Mouse (Mus musculus) c-Kit-positive CD71-positive TER-119-negative erythroid progenitor cells, embryonic 14.5 days (primary cell): ENCODE measurements at regions not wholly inside any gene's neighbourhood (a gene's known extent, or its start where the extent isn't known, plus 50 kb on each side); places are given as distances from the start of the nearest gene placed in this dataset.

Experiments
- DNase-seq: peaks from one replicate; pipeline ENCODE4 v3.0.0-alpha.2; 2013; ENCODE audit warnings: low read depth

DNA sequence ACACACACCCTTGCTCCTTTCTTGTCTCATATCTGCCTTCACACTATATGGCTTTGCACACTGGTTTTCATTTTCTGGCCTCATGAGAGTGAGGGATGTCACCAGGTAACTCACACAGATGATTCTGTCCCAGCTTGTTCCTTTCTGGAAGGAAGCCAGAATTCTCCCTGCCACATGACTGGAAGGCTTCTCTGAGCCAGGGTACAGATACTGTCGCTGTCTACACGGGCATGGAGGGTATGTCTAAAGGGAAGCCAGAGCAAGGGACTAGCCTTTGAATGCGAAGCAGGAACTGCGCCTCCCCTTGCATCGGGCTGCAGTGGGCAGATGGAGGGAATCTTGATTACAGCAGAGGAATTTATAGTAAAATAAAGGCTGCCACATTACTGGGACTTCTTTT lies 89.6 kb upstream of the Camk1g start:
- DNase-seq: no peak

DNA sequence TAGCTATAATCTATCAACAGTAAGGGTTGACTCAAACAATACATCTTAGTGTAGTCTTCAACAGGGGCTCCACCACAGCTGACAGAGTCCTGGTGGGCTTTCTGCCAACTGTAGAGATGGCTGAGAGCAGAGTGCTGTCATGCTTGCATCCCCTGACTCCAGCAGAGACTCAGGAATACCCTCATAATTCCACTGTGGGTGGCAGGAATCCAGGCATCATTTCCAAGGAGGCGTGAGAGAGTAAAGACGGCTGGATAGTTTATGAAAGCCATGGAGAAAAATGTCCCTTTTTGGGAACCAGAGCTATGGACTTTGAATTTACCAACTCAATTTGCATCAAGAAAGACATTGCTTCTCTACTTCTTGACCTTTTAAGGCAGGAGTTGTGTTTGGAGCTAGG lies 87.8 kb upstream of the Camk1g start:
- no peak for DNase-seq

DNA sequence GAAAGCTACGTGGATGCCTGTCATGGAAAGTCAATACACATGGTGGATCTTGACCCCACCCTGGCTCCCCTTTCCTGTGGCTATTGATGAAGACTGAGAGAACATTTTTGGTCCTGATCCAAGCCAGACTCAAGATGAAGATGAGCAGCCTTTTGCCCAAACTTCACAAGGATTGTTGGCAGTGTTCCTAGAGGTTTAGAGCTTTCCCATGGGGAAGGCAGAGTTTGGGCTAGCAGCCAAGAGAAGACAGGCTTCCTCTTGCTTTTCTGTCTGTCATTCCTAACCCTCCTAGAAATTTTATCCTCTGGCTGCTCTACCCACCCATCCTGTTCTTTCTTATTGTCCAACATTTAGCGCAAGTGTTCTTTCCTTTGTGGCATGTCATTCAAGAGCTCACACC lies 83.6 kb upstream of the Camk1g start:
- DNase-seq: no peak

DNA sequence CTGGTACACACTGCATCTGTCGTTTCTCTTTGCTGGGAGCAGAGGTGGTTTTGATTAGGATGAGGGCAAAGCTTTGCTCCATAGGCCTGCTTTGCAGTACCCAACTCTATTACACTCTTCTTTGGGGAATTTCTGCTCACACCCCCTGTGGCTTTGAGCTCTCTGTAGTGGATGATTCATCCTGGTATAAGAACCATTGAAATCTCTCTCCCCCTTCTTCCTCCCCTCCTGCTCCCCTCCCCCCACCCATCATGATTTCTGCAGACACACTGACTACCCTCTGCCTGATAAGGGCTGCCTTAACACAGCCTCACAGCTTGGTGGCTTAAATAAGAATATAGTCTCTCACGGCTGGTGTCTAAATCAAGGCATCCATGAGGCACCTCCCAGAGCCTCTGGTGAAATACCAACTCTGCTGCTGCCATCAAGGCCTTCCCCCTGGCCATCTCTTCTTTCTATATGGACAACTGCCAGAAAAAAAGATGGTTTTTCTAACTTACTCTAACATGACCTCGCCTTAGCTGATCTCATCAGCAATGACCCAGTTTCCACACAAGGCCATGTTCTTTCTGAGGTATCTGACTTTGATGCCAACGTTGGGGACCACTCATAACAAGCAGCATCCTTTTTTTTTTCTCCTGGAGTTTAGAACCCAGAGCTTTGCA lies 81.5 kb upstream of the Camk1g start:
- DNase-seq: no peak

DNA sequence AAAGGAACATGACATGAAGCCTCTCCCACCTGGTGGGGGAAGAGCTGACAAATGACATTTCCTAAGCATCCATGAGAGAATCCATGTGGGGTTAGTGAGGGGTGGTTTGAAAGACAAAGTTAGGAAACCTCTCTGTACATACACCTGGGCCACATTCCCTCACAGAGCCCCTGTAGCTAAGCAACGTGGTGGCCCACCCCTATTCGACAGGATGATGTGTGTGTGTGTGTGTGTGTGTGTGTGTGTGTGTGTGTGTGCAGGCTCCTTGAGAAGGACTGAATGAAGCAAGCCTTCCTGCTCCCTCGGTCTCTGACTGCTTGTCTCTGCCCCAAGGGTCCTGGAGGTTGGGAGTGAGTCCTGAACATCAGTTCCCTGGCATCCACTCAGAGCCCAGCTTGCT lies 80.7 kb upstream of the Camk1g start:
- no peak for DNase-seq

DNA sequence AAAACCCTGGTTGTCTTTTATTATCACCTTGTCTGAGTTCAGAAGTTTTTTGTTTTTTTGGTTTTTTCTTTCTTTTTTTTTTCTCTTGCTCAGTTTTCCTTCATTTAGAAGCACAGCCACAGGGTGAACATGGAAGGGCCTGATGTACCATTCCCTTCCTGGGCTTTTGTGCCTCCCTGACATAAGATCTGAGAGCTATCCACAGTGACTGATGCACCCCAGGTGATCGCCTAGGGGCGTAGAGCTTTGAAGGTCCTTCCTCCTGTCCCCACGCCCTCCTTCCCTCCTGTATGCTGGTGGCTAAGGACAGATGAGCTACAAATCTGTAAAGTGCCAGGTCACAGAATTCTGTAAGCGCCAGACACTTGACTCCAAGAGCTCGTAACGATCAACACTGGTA lies 80.1 kb upstream of the Camk1g start:
- DNase-seq: no peak

DNA sequence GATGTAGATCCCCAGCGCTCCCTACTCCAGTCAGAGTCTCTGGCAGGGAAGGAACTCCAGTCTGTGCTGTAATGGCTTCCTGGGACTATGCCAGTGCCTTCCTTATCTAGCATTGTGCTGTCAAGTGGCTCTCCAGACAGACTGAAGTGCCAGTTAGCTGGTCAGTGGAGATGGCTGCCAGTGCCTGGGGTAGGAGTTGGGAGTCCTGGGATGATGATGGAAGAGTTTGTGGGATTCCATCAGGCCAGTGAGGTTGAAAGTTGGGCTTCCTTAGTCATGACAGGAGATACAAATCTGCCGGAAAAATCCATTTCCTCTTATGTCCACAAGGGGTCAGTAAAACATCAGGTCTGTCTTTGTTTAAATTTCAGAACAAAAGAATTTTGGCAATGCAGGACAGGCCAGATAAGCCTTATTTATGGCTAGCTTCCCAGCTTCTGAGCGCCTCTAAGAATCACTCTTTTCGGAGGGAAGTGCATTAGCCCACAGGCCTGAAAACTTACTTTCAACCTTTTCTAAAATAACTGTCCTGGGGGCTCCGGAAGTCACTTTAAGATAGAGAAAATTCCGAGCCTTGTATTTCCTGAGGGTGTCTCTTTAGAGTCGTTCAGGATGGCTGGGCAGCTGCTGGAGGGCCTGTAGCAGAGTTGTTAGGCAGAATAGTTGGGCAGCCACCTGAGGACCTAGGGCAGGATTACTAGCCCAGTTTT lies 79.5 kb upstream of the Camk1g start:
- DNase-seq: no peak

DNA sequence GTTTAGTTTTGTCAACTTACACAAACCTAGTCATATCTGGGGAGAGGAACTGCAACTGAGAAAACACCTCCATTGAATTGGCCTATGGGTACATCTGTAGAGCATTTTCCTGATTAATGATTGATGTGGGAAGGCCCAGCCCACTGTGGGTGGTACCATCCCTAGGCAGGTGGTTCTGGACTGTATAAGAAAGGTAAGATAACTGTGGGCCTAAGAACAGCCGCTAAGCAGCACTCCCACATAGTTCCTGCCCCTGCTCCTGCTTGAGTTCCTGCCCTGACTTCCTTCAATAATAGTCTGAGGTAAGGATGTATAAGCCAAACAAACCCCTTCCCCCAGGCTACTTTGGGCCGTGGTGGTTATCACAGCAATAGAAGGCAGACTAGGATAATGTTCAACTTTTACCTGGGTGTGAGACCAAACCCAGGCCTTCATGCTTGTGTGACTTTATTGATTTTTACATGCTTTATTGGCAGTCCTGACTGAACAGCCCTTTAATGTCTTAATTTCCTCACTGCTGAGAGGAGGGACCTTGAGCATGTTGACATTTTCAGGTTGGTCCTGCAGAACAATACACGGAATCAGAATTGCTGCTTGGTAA lies 78.8 kb upstream of the Camk1g start:
- DNase-seq: no peak

DNA sequence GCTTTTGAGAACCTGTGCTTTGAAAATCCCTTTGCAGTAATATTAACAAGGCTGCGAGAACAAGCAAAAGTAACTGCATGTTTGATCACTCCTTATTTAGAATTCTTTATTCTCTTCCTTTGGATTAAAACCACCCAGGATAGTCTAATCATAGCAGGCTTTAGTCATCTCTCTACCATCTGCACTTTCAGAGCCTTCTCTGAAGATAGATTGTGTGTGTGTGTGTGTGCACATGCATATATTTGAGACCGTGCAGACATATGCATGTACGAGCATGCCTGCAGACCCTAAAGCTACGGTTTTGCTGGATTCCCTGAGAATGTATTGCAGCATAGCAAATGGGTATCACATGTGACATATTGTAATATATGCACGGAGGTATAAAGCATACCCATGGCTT lies 77.5 kb upstream of the Camk1g start:
- no peak for DNase-seq

DNA sequence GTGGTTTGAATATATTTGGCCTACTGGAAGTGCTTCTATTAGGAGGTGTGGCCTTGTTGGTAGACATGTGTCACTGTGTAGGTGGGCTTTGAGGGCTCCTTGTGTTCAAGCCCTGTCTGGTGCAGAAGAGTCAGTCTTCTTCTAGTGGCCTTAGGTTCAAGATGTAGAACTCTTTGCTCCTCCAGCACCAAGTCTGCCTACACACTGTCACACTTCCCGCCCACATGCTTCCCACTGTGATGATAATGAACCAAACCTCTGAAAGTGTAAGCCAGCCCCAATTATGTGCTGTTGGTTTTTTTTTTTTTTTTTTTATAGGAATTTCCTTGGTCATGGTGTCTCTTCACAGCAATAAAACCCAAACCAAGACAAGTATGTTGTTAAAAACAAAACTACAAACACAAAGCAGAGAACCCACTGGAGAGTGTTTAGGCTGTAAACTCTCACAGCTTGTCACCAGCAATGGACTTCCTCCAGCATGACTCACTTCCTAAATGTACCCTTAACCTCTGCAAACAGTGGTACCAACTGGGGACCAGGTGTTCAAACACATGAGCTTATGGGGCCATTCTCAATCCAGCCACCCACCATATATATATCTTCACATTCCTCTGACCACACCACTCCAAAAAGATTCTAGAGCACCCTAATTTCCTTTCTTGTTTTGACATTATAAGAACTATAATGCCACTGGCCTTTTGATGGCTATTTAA lies 74.0 kb upstream of the Camk1g start:
- DNase-seq: no peak

DNA sequence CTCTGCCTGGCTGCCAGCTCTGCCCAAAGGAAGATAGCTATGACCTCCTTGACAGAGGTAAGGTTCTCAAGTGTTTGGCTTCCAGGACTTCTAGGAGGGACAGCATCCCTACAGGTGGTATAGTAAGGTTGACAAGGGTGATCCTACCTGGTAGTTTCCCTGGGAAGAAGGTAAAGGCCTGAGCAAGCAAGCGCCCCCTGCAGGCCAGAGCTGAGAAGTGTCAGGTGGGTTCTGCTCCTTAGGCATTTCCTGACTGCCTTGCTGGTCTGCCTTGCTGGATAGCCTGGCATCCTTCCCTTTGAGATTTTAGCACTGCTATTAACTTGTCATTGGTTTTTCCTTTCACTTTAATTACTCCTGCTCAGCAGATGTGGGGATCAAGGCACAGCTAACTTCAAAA lies 70.4 kb upstream of the Camk1g start:
- DNase-seq: no peak

DNA sequence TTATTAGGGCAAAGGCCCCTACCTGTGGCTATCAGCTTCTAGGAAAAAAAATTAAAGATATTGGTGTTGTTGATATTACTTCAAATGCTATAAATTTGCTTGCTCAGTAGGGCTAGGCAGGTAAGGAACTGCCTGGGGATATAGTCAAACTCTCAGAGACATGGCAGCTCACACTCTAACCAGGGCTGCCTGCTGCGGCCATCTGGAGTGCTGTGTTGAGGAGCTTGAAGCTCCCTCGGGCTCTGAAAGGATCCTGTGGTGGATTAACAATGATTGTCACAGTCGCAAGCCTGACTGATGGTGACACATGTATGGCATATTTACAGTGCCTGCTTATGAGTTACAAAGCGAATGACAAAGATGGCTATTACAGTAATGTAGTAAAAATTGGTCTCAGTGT lies 64.2 kb upstream of the Camk1g start:
- no peak for DNase-seq

DNA sequence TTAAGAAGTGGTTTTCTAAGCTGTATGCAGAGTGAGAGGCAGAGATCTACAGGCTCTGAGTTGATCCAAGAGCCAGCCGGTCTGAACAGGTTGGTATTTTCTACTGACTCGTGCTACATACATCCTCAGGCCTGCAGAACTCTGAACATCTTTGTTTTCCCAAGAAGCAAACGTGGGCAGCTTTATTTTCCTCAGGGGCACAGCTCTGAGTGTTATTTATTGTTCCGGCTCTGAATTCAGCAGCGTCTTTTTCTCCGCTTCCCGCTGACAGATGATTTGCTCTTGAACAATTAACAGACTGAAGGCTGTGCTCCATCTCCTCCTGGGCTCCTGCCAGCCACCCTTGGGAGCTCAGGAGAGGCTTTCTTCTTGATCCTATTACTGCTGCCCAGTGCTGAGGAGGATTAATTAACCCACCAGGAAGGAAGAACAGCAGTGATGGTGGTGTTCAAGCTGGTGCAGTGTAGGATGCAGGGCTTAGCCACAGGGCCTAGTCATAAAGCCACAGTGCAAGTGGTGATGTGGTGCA lies 63.5 kb upstream of the Camk1g start:
- DNase-seq: no peak

DNA sequence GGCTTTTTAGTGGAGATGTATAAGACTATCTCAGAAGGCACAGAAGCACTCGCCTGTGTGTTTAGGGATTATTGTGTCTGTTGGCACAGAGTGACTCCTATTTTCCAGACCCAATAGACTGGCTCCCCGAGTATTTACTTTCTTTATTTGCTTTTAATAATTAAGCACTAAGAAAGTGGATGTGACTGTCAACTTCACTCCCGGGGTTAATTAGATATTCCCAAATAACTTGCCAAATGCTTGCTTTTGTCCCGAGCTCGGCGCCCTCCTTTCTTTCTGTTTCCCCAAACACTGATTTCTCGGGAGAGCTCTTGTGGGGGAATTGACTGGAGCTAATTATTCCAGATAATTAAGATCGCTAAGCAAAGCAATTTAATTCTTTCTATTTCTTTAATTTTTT lies 60.1 kb upstream of the Camk1g start:
- DNase-seq: no peak

DNA sequence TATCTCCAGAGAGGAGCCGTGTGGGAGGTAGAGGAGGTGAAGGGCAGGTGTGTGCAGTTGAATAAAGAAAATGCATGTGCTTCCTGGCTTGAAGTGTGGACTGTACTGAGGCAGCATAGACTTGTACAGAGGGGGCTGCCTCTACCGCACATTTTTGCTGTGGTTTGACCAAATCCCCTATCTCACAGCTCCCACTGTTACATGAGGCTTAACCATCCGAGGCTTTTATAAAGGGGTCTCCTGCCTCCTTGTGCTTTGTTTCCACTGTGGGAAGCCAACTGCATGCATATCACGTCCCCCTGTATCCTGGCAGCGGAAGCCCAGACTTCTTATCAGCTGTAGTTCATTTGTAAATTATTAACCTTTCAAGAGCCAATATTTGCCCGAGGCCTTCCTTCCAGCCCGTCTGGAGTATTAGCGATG lies 53.6 kb upstream of the Camk1g start:
- no peak for DNase-seq

DNA sequence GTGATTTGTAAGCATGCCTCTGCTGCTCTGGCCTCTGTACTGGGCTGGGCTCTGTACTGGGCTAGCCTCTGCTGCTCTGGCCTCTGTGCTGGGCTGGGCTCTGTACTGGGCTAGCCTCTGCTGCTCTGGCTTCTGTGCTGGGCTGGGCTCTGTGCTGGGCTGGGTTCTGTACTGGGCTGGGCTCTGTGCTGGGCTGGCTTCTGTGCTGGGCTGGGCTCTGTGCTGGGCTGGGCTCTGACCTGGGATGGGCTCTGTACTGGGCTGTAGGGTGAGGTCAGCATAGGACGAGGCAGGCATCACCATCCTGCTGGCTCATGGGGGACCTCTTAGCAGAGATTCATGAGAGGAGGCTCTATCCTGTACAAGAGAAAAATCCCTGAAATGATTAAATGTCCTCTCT lies 52.8 kb upstream of the Camk1g start:
- DNase-seq: no peak

DNA sequence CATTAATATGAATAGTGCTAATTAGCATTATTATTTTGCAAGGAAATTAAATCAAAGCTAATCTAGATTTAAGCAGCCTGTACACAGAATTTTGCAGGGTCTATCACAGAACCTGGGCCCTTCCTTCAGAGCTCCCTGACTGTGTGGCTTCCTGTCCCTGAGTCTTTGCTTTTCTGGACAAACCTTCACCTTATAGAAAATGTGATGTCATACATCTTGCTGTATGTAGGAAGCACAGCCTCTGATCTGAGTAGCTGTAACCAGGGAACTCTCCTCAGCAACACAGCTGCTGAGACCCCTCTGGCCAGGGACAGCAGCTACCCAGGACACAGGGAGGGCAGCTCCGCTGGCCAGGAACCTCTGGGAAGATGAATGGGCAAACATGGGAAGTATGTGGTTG lies 51.7 kb upstream of the Camk1g start:
- no peak for DNase-seq

DNA sequence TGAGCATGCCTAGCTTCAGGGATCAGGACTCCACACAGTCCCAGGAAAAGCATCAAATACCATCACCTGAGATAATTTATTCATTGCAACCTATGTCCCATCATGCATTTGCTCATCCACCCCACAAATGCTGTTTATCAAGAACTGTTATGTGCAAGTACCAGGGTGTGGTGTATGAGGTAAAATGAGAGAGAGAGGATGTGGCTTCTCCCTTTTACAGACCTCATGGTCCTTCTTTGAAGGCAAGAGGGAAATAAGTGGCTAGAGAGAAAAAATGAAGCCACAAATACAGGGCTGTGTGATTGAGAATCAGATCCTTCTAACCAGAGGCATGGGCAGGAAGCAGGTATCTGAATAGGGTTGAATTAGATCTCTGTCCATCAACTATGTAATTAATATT lies 51.3 kb upstream of the Camk1g start:
- DNase-seq: no peak
